Mouse (Mus musculus) erythroblast, adult 5-6 weeks (primary cell): ENCODE measurements around the gene Akr1c14. TPM values are rescaled to one million over a fixed set of nuclear protein-coding genes. Genes with fewer than 3 reads are reported as not detected.
"Not testable (repeated sequence)": the region's sequence is repeated elsewhere in the genome, so short reads cannot be mapped to it uniquely, and the experiment has no call there.

Experiments used
- ATAC-seq: replicated peaks from 2 replicates; pipeline ENCODE4 v1.8.0; 2016; ENCODE audit warnings: moderate number of reproducible peaks, mild to moderate bottlenecking, moderate TSS enrichment, inconsistent platforms; ENCODE audit not compliant: poor library complexity, low FRiP score, severe bottlenecking
- total RNA-seq, 2 experiments: library from RNA; stranded (forward) in 1 of 2; stranded (reverse) in 1 of 2; fragments of 150-400 nt in 1 of 2; fragments of 200-764, 138-1000 nt in 1 of 2; gene quantifications; 2 replicates each; pipeline versions ENCODE4 v1.2.3 to v1.2.4; 2015 to 2017; ENCODE audit warnings: low replicate concordance in 2 of 2

The Akr1c14 gene
- total RNA-seq, 2 experiments from 2014 or later: not detected

GRCm38 (mm10) chr13:4110281-4111188, 61.7 kb downstream of the Akr1c14 start:
- ATAC-seq: 0 out of 2 replicates have a peak, but pooled peaks have one; percentile 52

- ATAC-seq: no peak
These were observed 70.5 kb downstream of the Akr1c14 start for GRCm38 (mm10) chr13:4119181-4119904.

GRCm38 (mm10) chr13:4123146-4123545, 74.3 kb downstream of the Akr1c14 start:
- no peak for ATAC-seq

GRCm38 (mm10) chr13:4124471-4124870, 75.7 kb downstream of the Akr1c14 start:
- not testable (repeated sequence) for ATAC-seq

- ATAC-seq: not testable (repeated sequence)
These were observed 77.0 kb downstream of the Akr1c14 start for GRCm38 (mm10) chr13:4125846-4126245.

GRCm38 (mm10) chr13:4129100-4129499, 80.3 kb downstream of the Akr1c14 start:
- no peak for ATAC-seq

- no peak for ATAC-seq
These were observed 82.5 kb downstream of the Akr1c14 start for GRCm38 (mm10) chr13:4131317-4131716.

- no peak for ATAC-seq
These were observed 82.9 kb downstream of the Akr1c14 start for GRCm38 (mm10) chr13:4131721-4132120.

- ATAC-seq: no peak
These were observed 84.3 kb downstream of the Akr1c14 start for GRCm38 (mm10) chr13:4133070-4133469.

Other genes starting within 250 kb of the Akr1c14 start
- not detected in 2 replicates for gene Calml3, start 244.7 kb upstream of the Akr1c14 start, total RNA-seq (2015; ENCODE audit: low replicate concordance)
- gene Calml3, start 244.7 kb upstream of the Akr1c14 start, total RNA-seq (2017; ENCODE audit: low replicate concordance): not detected in 2 replicates
- not detected in 2 replicates for gene Calm4, start 211.3 kb upstream of the Akr1c14 start, total RNA-seq (2015; ENCODE audit: low replicate concordance)
- gene Calm4, start 211.3 kb upstream of the Akr1c14 start, total RNA-seq (2017; ENCODE audit: low replicate concordance): not detected in 2 replicates
- gene Calm5, start 194.8 kb upstream of the Akr1c14 start, total RNA-seq (2015; ENCODE audit: low replicate concordance): not detected in 2 replicates
- gene Calm5, start 194.8 kb upstream of the Akr1c14 start, total RNA-seq (2017; ENCODE audit: low replicate concordance): not detected in 2 replicates
- gene Net1, start 130.8 kb upstream of the Akr1c14 start, total RNA-seq (2015; ENCODE audit: low replicate concordance): 13.4 and 17.8 TPM in 2 replicates
- 21.0 and 42.0 TPM in 2 replicates for gene Net1, start 130.8 kb upstream of the Akr1c14 start, total RNA-seq (2017; ENCODE audit: low replicate concordance)
- gene Tubal3, start 130.7 kb upstream of the Akr1c14 start, total RNA-seq (2015; ENCODE audit: low replicate concordance): not detected in 2 replicates
- not detected in 2 replicates for gene Tubal3, start 130.7 kb upstream of the Akr1c14 start, total RNA-seq (2017; ENCODE audit: low replicate concordance)
- gene Ucn3, start 103.7 kb upstream of the Akr1c14 start, total RNA-seq (2015; ENCODE audit: low replicate concordance): not detected in 2 replicates
- gene Ucn3, start 103.7 kb upstream of the Akr1c14 start, total RNA-seq (2017; ENCODE audit: low replicate concordance): not detected in 2 replicates
- not detected in 2 replicates for gene Akr1c18, start 101.6 kb downstream of the Akr1c14 start, total RNA-seq (2015; ENCODE audit: low replicate concordance)
- not detected in 2 replicates for gene Akr1c18, start 101.6 kb downstream of the Akr1c14 start, total RNA-seq (2017; ENCODE audit: low replicate concordance)
- gene Akr1c13, start 142.1 kb downstream of the Akr1c14 start, total RNA-seq (2015; ENCODE audit: low replicate concordance): 2.7 and 12.1 TPM in 2 replicates
- 2.7 and 3.3 TPM in 2 replicates for gene Akr1c13, start 142.1 kb downstream of the Akr1c14 start, total RNA-seq (2017; ENCODE audit: low replicate concordance)
- gene Akr1c19, start 179.7 kb downstream of the Akr1c14 start, total RNA-seq (2015; ENCODE audit: low replicate concordance): not detected in 2 replicates
- gene Akr1c19, start 179.7 kb downstream of the Akr1c14 start, total RNA-seq (2017; ENCODE audit: low replicate concordance): not detected in 2 replicates
- gene Akr1c12, start 230.4 kb downstream of the Akr1c14 start, total RNA-seq (2015; ENCODE audit: low replicate concordance): 1.2 TPM in 1 of 2 replicates, not detected in the other
- gene Akr1c12, start 230.4 kb downstream of the Akr1c14 start, total RNA-seq (2017; ENCODE audit: low replicate concordance): not detected in 2 replicates